Mouse (Mus musculus) gastrocnemius, postnatal 36 days (tissue): ENCODE results near the gene Ccnt1. TPM values are rescaled to one million over a fixed set of nuclear protein-coding genes. Genes with fewer than 3 reads are reported as not detected.
"Not testable (repeated sequence)": the region's sequence is repeated elsewhere in the genome, so short reads cannot be mapped to it uniquely, and the experiment has no call there.

Experiments used
- DNase-seq, 2 experiments: peaks; one replicate each; pipeline ENCODE4 v3.0.0; 2022
- intact Hi-C: fragments of 180-260 bp; cut with DNase I; formaldehyde crosslinking; loops from one replicate; pipeline ENCODE4 v1.15.1; 2025
- microRNA-seq, 2 experiments: library from miRNA; unstranded; fragments of <30 nt; microRNA quantifications; one replicate each; pipeline ENCODE4 v1.2.0; 2021
- total RNA-seq, 2 experiments: library from RNA; stranded (reverse); gene quantifications; 2 replicates each; pipeline ENCODE4 v1.2.3; 2021

Gene Ccnt1
- total RNA-seq, 2 experiments from 2014 or later: 12.4 to 17.9 TPM

GRCm38 (mm10) chr15:98514146-98514545 is 56.6 kb downstream of the Ccnt1 start:
- intact Hi-C loops: loop anchor here (5.0 kb wide), 2 partner anchors 53 to 103 kb away; no protein-coding TSS in a partner anchor

GRCm38 (mm10) chr15:98513676-98514075 is 57.0 kb downstream of the Ccnt1 start:
- intact Hi-C loops: loop anchor here (5.0 kb wide), 2 partner anchors 54 to 104 kb away; no protein-coding TSS in a partner anchor
- DNase-seq: not testable (repeated sequence)

More at GRCm38 (mm10) chr15:98514146-98514545, 56.6 kb downstream of the Ccnt1 start:
- no peak for DNase-seq

- intact Hi-C loops: loop anchor here (5.0 kb wide), 2 partner anchors 54 to 104 kb away; no protein-coding TSS in a partner anchor
- DNase-seq: peak; percentile 29 to 43
Measured at GRCm38 (mm10) chr15:98512799-98513321, 57.9 kb downstream of the Ccnt1 start.

GRCm38 (mm10) chr15:98512232-98512631 is 58.5 kb downstream of the Ccnt1 start:
- DNase-seq: no peak
- intact Hi-C loops: loop anchor here (5.0 kb wide), 2 partner anchors 55 to 105 kb away; no protein-coding TSS in a partner anchor

- no peak for DNase-seq
- intact Hi-C loops: loop anchor here (5.0 kb wide), 2 partner anchors 56 to 106 kb away; no protein-coding TSS in a partner anchor
Measured at GRCm38 (mm10) chr15:98511386-98511928, 59.3 kb downstream of the Ccnt1 start.

GRCm38 (mm10) chr15:98510438-98511385 is 60.0 kb downstream of the Ccnt1 start:
- DNase-seq: peak; percentile 71 to 74
- intact Hi-C loops: loop anchor here (5.0 kb wide), 2 partner anchors 57 to 107 kb away; no protein-coding TSS in a partner anchor

GRCm38 (mm10) chr15:98509387-98509786 is 61.3 kb downstream of the Ccnt1 start:
- DNase-seq: no peak
- intact Hi-C loops: no loop called here

GRCm38 (mm10) chr15:98507321-98507720 is 63.4 kb downstream of the Ccnt1 start:
- intact Hi-C loops: no loop called here
- no peak for DNase-seq

- no peak for DNase-seq
Measured at GRCm38 (mm10) chr15:98506253-98506957, 64.3 kb downstream of the Ccnt1 start.

GRCm38 (mm10) chr15:98504514-98504913 is 66.2 kb downstream of the Ccnt1 start:
- intact Hi-C loops: no loop called here
- peak; percentile 61 for DNase-seq

More at GRCm38 (mm10) chr15:98506253-98506957, 64.3 kb downstream of the Ccnt1 start:
- intact Hi-C loops: no loop called here

- intact Hi-C loops: no loop called here
- DNase-seq: no peak
Measured at GRCm38 (mm10) chr15:98503317-98503716, 67.4 kb downstream of the Ccnt1 start.

GRCm38 (mm10) chr15:98497631-98498030 is 73.1 kb downstream of the Ccnt1 start:
- no peak for DNase-seq
- intact Hi-C loops: no loop called here

- no peak for DNase-seq
- intact Hi-C loops: no loop called here
Measured at GRCm38 (mm10) chr15:98492102-98492501, 78.6 kb downstream of the Ccnt1 start, which contains the start of gene Olfr279. Gene Olfr279 (plus strand): TSS chr15:98492402.

GRCm38 (mm10) chr15:98491332-98491731 is 79.4 kb downstream of the Ccnt1 start:
- intact Hi-C loops: no loop called here
- DNase-seq: no peak

Small RNAs within 50 kb of the gene (microRNA-seq; reads per million reads assigned to microRNA genes)
- gene Mir1291: 11.8 to 11.9 reads per million in 2 experiments

Other genes starting within 250 kb of the Ccnt1 start
- not detected for gene Olfr284, start 229.9 kb downstream of the Ccnt1 start, total RNA-seq
- gene Olfr283, start 190.0 kb downstream of the Ccnt1 start, total RNA-seq: not detected
- gene Olfr282, start 139.7 kb downstream of the Ccnt1 start, total RNA-seq: not detected
- not detected for gene Olfr281, start 118.3 kb downstream of the Ccnt1 start, total RNA-seq
- gene OR5BS1P, start 101.0 kb downstream of the Ccnt1 start, total RNA-seq: not detected
- gene Lalba, start 88.2 kb downstream of the Ccnt1 start, total RNA-seq: not detected
- not detected for gene Olfr279, start 78.5 kb downstream of the Ccnt1 start, total RNA-seq
- gene Kansl2, start 36.7 kb downstream of the Ccnt1 start, total RNA-seq: 10 to 100 TPM; 62.2 to 64.5 TPM
- under 1 TPM in 1 of 2 experiments, not detected in 1; 0.87 TPM for gene 4930415O20Rik, start 81 bp upstream of the Ccnt1 start, total RNA-seq
- gene Adcy6, start 39.2 kb upstream of the Ccnt1 start, total RNA-seq: 10 to 100 TPM; 24.2 to 26.7 TPM
- 1 to 10 TPM; 2.5 to 4.2 TPM for gene Cacnb3, start 59.9 kb upstream of the Ccnt1 start, total RNA-seq
- gene Ddx23, start 92.0 kb upstream of the Ccnt1 start, total RNA-seq: 10 to 100 TPM; 50.0 to 56.2 TPM
- 1 to 10 TPM in 1 of 2 experiments, under 1 TPM in 1; 0.81 to 1.5 TPM for gene Rnd1, start 106.5 kb upstream of the Ccnt1 start, total RNA-seq
- gene Ccdc65, start 137.3 kb upstream of the Ccnt1 start, total RNA-seq: not detected
- 1 to 10 TPM; 1.4 to 1.7 TPM for gene Fkbp11, start 157.3 kb upstream of the Ccnt1 start, total RNA-seq
- gene Arf3, start 192.3 kb upstream of the Ccnt1 start, total RNA-seq: 1 to 10 TPM; 7.4 to 8.2 TPM
- under 1 TPM; 0.69 to 0.87 TPM for gene Wnt10b, start 207.2 kb upstream of the Ccnt1 start, total RNA-seq
- gene Wnt1, start 218.9 kb upstream of the Ccnt1 start, total RNA-seq: not detected
- under 1 TPM; 0.28 to 0.96 TPM for gene Ddn, start 238.6 kb upstream of the Ccnt1 start, total RNA-seq